Mouse (Mus musculus) brain, adult 2 months (tissue): ENCODE measurements around the gene 3110009E18Rik.
A peak's percentile ranks its signal among the peaks of the same experiment; 100 is the strongest.

ENCODE experiments used
- DNase-seq: peaks from one replicate; pipeline ENCODE4 v3.0.0; 2011; ENCODE audit warnings: low read depth, low spot score

3110009E18Rik gene

GRCm38 (mm10) chr1:120142551-120142950 is 21.6 kb downstream of the 3110009E18Rik start:
- peak; percentile 85 for DNase-seq

GRCm38 (mm10) chr1:120145527-120146216 is 24.7 kb downstream of the 3110009E18Rik start:
- DNase-seq = no peak

- peak; percentile 56 for DNase-seq
Measured at GRCm38 (mm10) chr1:120146994-120147393, 26.0 kb downstream of the 3110009E18Rik start.

GRCm38 (mm10) chr1:120154232-120154631 is 33.2 kb downstream of the 3110009E18Rik start:
- DNase-seq = peak; percentile 56

- DNase-seq = peak; percentile 47
Measured at GRCm38 (mm10) chr1:120155325-120155724, 34.3 kb downstream of the 3110009E18Rik start.

GRCm38 (mm10) chr1:120158474-120159127 is 37.6 kb downstream of the 3110009E18Rik start:
- no peak for DNase-seq

GRCm38 (mm10) chr1:120161502-120161901 is 40.5 kb downstream of the 3110009E18Rik start:
- DNase-seq = no peak

- no peak for DNase-seq
Measured at GRCm38 (mm10) chr1:120162616-120163015, 41.6 kb downstream of the 3110009E18Rik start.

- DNase-seq = no peak
Measured at GRCm38 (mm10) chr1:120168016-120168415, 47.0 kb downstream of the 3110009E18Rik start.

GRCm38 (mm10) chr1:120168674-120169073 is 47.7 kb downstream of the 3110009E18Rik start:
- no peak for DNase-seq

- no peak for DNase-seq
Measured at GRCm38 (mm10) chr1:120170307-120170706, 49.3 kb downstream of the 3110009E18Rik start.

GRCm38 (mm10) chr1:120171819-120172521 is 51.0 kb downstream of the 3110009E18Rik start:
- DNase-seq = peak; percentile 71

GRCm38 (mm10) chr1:120174991-120175390 is 54.0 kb downstream of the 3110009E18Rik start:
- DNase-seq = no peak

GRCm38 (mm10) chr1:120176313-120176712 is 55.3 kb downstream of the 3110009E18Rik start:
- DNase-seq = peak; percentile 12

- no peak for DNase-seq
Measured at GRCm38 (mm10) chr1:120177141-120177540, 56.2 kb downstream of the 3110009E18Rik start.

- no peak for DNase-seq
Measured at GRCm38 (mm10) chr1:120186204-120186603, 65.2 kb downstream of the 3110009E18Rik start.

- no peak for DNase-seq
Measured at GRCm38 (mm10) chr1:120186655-120187054, 65.7 kb downstream of the 3110009E18Rik start.

GRCm38 (mm10) chr1:120187059-120187458 is 66.1 kb downstream of the 3110009E18Rik start:
- no peak for DNase-seq

- DNase-seq = peak; percentile 12
Measured at GRCm38 (mm10) chr1:120189206-120189605, 68.2 kb downstream of the 3110009E18Rik start.

- no peak for DNase-seq
Measured at GRCm38 (mm10) chr1:120190300-120190699, 69.3 kb downstream of the 3110009E18Rik start.

- peak; percentile 63 for DNase-seq
Measured at GRCm38 (mm10) chr1:120190946-120191345, 70.0 kb downstream of the 3110009E18Rik start.

GRCm38 (mm10) chr1:120192321-120192720 is 71.3 kb downstream of the 3110009E18Rik start:
- DNase-seq = no peak
